Mouse (Mus musculus) hindbrain, embryonic 15.5 days (tissue): ENCODE measurements around the gene Gm4491. TPM values are rescaled to one million over a fixed set of nuclear protein-coding genes. Genes with fewer than 3 reads are reported as not detected.

Source experiments
- ATAC-seq: fragments of 200-750 bp; cut with Nextera tagmentation; 2 replicates; pipeline ENCODE4 v1.8.0; 2017; ENCODE audit warnings: low read depth, moderate number of reproducible peaks, moderate TSS enrichment; ENCODE audit not compliant: low FRiP score
- H3K27ac ChIP-seq: fragments of 300-500 bp; sonication (generic); replicated peaks from 2 replicates; pipeline ENCODE4 v1.5.1; 2015; ENCODE audit warnings: mild to moderate bottlenecking, inconsistent platforms
- H3K27me3 ChIP-seq: fragments of 300-500 bp; sonication (generic); 2 replicates; pipeline ENCODE4 v1.6.1; 2015; ENCODE audit warnings: control low read depth, inconsistent platforms
- H3K36me3 ChIP-seq: fragments of 300-500 bp; sonication (generic); 2 replicates; pipeline ENCODE4 v1.6.1; 2015; ENCODE audit warnings: control low read depth, inconsistent platforms
- H3K4me1 ChIP-seq: fragments of 300-500 bp; sonication (generic); replicated peaks from 2 replicates; pipeline ENCODE4 v1.6.1; 2015; ENCODE audit warnings: control low read depth, inconsistent platforms
- H3K4me2 ChIP-seq: fragments of 300-500 bp; sonication (generic); 2 replicates; pipeline ENCODE4 v1.6.1; 2015; ENCODE audit warnings: moderate library complexity, mild to moderate bottlenecking, inconsistent platforms
- H3K4me3 ChIP-seq: fragments of 300-500 bp; sonication (generic); 2 replicates; pipeline ENCODE4 v1.5.1; 2015; ENCODE audit warnings: mild to moderate bottlenecking, inconsistent platforms
- H3K9ac ChIP-seq: fragments of 300-500 bp; sonication (generic); 2 replicates; pipeline ENCODE4 v1.6.1; 2015; ENCODE audit warnings: inconsistent platforms
- H3K9me3 ChIP-seq: fragments of 300-500 bp; sonication (generic); 2 replicates; pipeline ENCODE4 v1.6.1; 2016; ENCODE audit warnings: control low read depth, inconsistent platforms
- WGBS: fragments of 180-500 bp; shearing (Covaris S2); methylation state at CpG from one replicate; pipeline ENCODE4 v1.1.7; 2015; 5-methylcytosine and 5-hydroxymethylcytosine counted together
- polyA plus RNA-seq: library from polyadenylated mRNA; unstranded; fragments of >200 nt; fragmentation: Nextera tagmentation; extraction: Ambion mirVana; gene quantifications from 2 replicates; pipeline ENCODE4 v1.2.1, GENCODE M21; 2015

Gene Gm4491
- 0.26 TPM in 1 of 2 replicates, not detected in the other for polyA plus RNA-seq

DNA sequence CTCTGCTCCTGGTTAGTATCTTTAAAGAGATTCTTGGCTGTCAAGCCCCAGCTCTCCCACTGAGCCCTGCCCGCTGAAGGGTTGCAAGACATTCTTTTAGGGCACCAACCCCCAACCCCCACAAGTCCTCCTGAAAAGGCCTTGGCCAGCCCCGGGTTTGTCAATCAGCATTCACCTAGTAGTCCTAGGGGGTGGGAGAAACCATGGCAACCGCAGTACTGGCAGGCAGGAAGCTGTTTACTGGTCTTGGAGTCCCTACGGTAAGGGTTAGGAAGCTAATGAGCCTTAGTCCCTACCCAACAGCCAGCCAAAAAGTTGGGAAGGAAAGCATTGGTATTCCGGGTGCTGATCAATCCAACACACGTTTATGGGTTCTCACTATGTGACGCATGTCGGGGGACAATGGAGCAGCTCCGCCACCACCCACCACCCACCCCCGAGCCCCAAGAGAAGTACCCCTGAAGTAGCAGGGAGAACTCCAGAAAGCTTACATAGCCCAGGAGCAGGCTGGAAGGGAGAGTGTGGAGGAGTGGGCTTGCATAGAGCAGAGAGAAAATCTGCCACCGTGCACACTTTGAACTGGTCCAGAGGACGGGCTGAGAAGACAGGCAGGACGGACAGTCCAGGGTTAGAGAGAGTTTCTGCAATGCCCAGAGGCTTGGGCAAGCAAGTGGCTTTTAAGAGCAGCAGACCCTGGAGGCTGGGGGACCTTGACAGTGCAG lies at the start of gene Gm4491:
Gene Gm4491 (minus strand): TSS at position 61 of the 722 bp plus-strand sequence.
- H3K27ac ChIP-seq = peak within 1 kb of the TSS; percentile 61
- H3K4me2 ChIP-seq = peak within 1 kb of the TSS; percentile 42
- H3K36me3 ChIP-seq = no peaks in the 10 kb centered on the region
- H3K27me3 ChIP-seq = no peaks in the 10 kb centered on the region
- no peaks in the 10 kb centered on the region for H3K9me3 ChIP-seq
- peak; percentile 94 for ATAC-seq
- 9% methylated on average over 13 of the region's 13 CpGs for WGBS
- H3K4me3 ChIP-seq = no peak within 1 kb of the TSS
- H3K9ac ChIP-seq = no peak within 1 kb of the TSS
- peaks cover 8% of the 10 kb centered on the region for H3K4me1 ChIP-seq

DNA sequence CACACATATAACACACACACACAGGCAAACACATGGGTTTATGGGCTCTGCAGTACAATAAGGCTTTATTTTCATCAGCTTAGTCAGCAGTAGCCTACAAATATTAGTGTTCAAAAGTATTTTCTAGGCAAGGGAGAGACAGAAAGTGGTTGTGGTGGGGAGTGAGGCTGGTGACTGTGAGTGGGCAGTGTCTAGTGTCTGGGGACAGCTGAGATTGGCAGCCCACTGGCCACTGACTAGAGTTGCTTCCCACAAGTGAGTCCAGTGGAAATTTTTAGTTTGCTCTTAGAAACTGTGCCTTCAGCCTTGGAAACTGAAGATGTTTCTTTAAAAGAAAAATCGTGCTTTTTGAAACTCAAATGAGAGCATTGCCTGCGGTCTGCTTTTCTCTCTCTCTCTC lies 46.1 kb upstream of the Gm4491 start:
- no peak for ATAC-seq
- H3K9ac ChIP-seq = no peak overlapping the region
- WGBS = 59% methylated on average over 2 of the region's 2 CpGs
- 0 out of 2 replicates have a peak, but pooled peaks cover 4% of the 10 kb centered on the region for H3K4me1 ChIP-seq
- no peaks in the 10 kb centered on the region for H3K36me3 ChIP-seq
- H3K27ac ChIP-seq = peak overlapping the region; percentile 7
- no peak overlapping the region for H3K4me2 ChIP-seq
- H3K27me3 ChIP-seq = no peaks in the 10 kb centered on the region
- H3K4me3 ChIP-seq = no peak overlapping the region
- no peaks in the 10 kb centered on the region for H3K9me3 ChIP-seq

DNA sequence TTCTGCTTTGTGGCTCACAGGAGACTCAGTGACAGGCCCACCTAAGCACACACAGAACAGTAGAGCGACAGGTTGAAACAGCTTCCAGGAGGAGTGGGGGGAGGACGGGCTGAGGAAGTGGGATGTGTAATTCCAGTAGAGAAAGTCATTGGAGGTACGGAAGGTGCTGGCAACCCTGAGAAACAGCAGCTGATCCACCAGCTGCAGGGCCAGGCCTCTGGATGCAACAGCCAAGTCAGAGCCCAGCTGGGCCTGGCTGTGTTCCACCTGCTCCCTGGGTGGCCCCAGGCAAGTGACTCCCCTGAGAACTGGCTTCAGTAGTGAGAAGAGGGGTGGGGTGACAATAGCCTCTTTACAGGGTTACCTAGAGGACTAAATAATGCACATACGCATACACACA lies 45.5 kb upstream of the Gm4491 start:
- H3K4me1 ChIP-seq = 0 out of 2 replicates have a peak, but pooled peaks cover 4% of the 10 kb centered on the region
- no peak overlapping the region for H3K27ac ChIP-seq
- ATAC-seq = peak; percentile 54; the same call in 1 of the 2 replicates
- H3K4me2 ChIP-seq = no peak overlapping the region
- no peaks in the 10 kb centered on the region for H3K36me3 ChIP-seq
- H3K9me3 ChIP-seq = no peaks in the 10 kb centered on the region
- H3K27me3 ChIP-seq = no peaks in the 10 kb centered on the region
- WGBS = 58% methylated on average over 4 of the region's 4 CpGs
- no peak overlapping the region for H3K4me3 ChIP-seq
- no peak overlapping the region for H3K9ac ChIP-seq

DNA sequence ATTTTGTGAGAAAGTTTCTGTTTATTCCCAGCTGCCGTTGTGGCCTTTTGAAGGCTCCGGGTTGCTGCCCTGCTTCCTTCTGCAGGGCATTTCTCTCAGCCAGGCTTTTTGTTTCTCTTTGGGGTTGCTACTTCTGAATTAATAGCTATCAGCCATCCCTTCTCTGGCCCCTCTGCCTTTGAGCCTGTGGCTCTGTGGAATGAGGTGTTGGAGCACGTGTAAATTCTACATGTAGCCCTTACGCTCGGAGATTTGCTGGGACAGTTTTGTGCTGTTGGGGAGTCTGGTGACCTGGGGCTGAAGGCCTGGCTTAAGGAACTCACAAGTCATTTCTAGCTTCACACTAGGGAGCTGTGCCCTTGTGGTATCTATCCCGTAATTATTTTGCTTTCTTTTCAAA lies 39.2 kb upstream of the Gm4491 start:
- Histone ChIP-seq H3K4me3 (no peak overlapping the region), H3K9ac (no peak overlapping the region), H3K4me1 (no peaks in the 10 kb centered on the region), H3K36me3 (no peaks in the 10 kb centered on the region), H3K9me3 (no peaks in the 10 kb centered on the region), H3K4me2 (no peak overlapping the region), H3K27ac (no peak overlapping the region), H3K27me3 (no peaks in the 10 kb centered on the region)
- 52% methylated on average over 6 of the region's 6 CpGs for WGBS
- no peak for ATAC-seq

DNA sequence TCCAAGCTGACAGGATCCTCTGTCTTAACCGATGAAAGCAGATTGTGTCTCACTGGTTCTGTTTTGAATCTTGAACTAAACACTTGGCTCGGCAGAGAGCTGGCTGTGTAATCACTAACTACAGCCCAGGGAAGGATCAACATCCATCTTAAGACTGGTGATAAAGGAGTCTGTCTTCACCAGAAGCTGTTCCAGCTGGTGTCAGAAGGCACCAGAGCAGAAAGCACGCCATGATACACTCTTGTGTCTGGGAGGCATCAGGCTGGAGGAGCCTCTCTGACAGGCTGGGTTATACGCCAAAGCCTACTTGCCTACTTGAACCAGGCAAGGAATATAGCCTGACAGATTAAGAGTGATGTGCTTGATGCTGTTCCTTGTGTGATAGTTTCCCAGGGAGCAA lies 30.1 kb upstream of the Gm4491 start:
- WGBS = 56% methylated on average over 4 of the region's 4 CpGs

DNA sequence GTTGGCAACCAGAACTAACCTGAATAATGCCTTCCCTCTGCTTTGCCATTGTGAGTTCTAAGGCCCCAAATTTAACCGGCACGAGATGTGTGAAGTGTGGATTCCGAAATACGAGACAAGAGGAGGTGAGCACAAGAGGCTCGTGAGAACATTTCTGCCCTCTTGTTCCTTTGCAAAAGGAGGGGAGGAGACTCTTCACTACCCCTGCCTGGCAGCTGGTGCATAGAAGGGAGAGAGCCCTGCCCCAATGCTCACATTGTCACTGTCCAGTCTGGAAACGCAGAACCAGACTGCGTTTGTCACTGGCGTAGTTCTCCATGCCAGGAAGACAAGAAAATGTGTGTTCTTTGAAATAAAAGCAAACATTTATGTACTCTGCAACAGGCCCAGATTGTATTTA lies 19.6 kb upstream of the Gm4491 start:
- H3K4me1 ChIP-seq = peaks cover 14% of the 10 kb centered on the region
- no peak overlapping the region for H3K27ac ChIP-seq
- H3K9ac ChIP-seq = no peak overlapping the region
- H3K4me3 ChIP-seq = no peak overlapping the region
- H3K27me3 ChIP-seq = peaks cover 46% of the 10 kb centered on the region
- WGBS = 29% methylated on average over 8 of the region's 8 CpGs
- no peak overlapping the region for H3K4me2 ChIP-seq
- no peak for ATAC-seq
- no peaks in the 10 kb centered on the region for H3K9me3 ChIP-seq
- no peaks in the 10 kb centered on the region for H3K36me3 ChIP-seq

More for the DNA sequence above, 30.1 kb upstream of the Gm4491 start:
- no peak overlapping the region for H3K4me3 ChIP-seq
- no peaks in the 10 kb centered on the region for H3K36me3 ChIP-seq
- no peak overlapping the region for H3K27ac ChIP-seq
- no peaks in the 10 kb centered on the region for H3K9me3 ChIP-seq
- no peak overlapping the region for H3K4me2 ChIP-seq
- H3K27me3 ChIP-seq = no peaks in the 10 kb centered on the region
- ATAC-seq = peak; percentile 42
- H3K9ac ChIP-seq = no peak overlapping the region
- H3K4me1 ChIP-seq = no peaks in the 10 kb centered on the region

DNA sequence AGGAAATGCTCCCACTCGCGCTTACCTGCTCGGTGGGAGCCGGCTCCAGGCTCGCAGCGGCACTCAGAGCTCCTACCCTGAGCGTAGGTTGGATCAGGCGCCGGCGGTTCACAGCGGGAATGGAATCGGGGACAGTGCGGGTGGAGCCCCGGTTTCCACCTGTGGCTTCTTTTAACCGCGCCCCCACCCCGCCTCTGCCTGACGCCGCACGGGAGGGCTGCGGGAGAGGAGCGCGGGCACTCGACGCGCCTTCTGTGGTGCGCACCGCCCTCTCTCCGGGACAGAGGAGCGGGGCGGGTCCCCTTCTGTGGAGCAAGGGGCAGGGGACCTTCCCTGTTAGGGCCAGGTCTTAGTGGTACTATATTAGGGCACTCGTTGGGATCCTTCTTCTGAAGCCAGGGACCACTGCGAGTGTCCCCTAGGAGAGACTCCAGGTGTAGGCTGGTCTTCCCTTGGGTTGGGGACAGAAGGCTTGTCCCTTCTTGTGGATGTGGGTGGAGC lies 17.5 kb upstream of the Gm4491 start, which contains the start of gene Gjb6:
Gene Gjb6 (minus strand): TSS at position 451 of the 501 bp plus-strand sequence.
- Histone ChIP-seq H3K27me3 (peaks cover 46% of the 10 kb centered on the region), H3K9ac (peak within 1 kb of the TSS; percentile 37), H3K4me1 (peaks cover 14% of the 10 kb centered on the region), H3K27ac (no peak within 1 kb of the TSS), H3K4me2 (peak within 1 kb of the TSS; percentile 90), H3K4me3 (peak within 1 kb of the TSS; percentile 43), H3K36me3 (no peaks in the 10 kb centered on the region), H3K9me3 (no peaks in the 10 kb centered on the region)
- ATAC-seq = peak; percentile 81; the same call in 1 of the 2 replicates
- WGBS = 3% methylated on average over 32 of the region's 33 CpGs

DNA sequence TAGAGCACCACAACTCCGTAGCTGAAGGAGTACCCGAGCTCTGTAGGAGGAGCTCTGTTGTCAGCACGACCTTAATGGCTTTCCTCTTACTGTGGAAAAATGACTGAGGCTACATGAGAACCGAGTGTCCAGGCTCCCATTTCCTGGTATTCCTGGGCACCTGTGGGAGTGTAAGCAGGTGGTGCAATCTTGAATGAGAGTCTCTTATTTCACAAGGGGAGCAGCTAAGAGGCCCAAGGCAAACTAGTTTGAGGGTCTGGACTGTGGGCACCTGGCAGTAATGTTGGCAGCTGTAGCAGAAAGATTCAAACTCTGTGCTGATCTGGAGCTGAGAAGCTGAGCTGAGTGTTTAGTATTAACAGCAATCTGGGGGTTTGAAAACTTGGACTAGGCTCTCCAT lies 11.7 kb upstream of the Gm4491 start:
- Histone ChIP-seq H3K9ac (no peak overlapping the region), H3K4me1 (0 out of 2 replicates have a peak, but pooled peaks cover 2% of the 10 kb centered on the region), H3K9me3 (no peaks in the 10 kb centered on the region), H3K4me3 (no peak overlapping the region), H3K27ac (no peak overlapping the region), H3K4me2 (no peak overlapping the region), H3K36me3 (no peaks in the 10 kb centered on the region), H3K27me3 (peaks cover 12% of the 10 kb centered on the region)
- ATAC-seq = no peak
- 72% methylated on average over 4 of the region's 4 CpGs for WGBS

DNA sequence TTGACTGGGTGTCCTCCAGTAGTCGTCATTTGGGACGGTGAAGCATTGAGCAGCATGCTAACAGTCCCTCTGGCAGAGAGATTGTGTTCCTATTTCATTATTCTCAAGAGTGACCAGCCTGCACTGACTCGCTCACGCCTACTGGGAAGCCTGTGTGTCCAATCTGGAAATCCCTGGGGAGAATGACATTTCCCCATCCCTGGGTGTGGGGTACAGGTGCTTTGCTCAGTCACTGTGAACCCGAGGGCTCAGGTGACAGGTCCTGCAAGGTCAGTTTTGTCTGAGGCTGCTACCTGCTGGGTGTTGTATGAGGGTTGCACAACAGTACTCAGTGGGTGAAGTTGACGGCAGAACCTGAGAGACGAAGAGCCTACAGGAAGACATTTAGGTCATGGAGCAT lies 6.6 kb upstream of the Gm4491 start:
- no peaks in the 10 kb centered on the region for H3K27me3 ChIP-seq
- no peak overlapping the region for H3K4me3 ChIP-seq
- 86% methylated on average over 7 of the region's 7 CpGs for whole genome bisulfite sequencing
- no peaks in the 10 kb centered on the region for H3K36me3 ChIP-seq
- no peak overlapping the region for H3K4me2 ChIP-seq
- no peaks in the 10 kb centered on the region for H3K4me1 ChIP-seq
- H3K27ac ChIP-seq = no peak overlapping the region
- no peak overlapping the region for H3K9ac ChIP-seq
- no peaks in the 10 kb centered on the region for H3K9me3 ChIP-seq
- ATAC-seq = no peak

DNA sequence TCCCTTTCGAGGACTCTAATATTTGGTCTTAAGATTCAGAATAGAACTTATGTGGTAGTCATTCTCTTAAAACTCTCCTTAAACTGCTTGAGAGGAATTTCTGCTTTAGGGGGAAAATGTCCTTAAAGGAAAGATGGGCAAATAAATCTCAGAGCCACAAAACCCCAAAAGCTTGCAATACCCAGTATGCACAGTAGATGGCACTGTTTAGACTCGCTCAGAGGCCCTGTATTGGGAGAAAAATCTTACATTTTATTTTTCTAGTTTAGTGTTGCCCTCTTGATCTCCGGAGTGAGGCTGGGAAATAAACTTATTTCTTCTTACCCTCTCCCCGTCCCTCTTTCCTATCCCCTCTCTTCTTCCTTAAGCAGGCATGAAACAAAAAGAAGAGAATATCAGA lies 6.5 kb downstream of the Gm4491 start:
- no peaks in the 10 kb centered on the region for H3K36me3 ChIP-seq
- WGBS = 13% methylated on average over 4 of the region's 4 CpGs
- no peaks in the 10 kb centered on the region for H3K9me3 ChIP-seq
- no peak overlapping the region for H3K27ac ChIP-seq
- H3K9ac ChIP-seq = no peak overlapping the region
- H3K4me2 ChIP-seq = no peak overlapping the region
- peaks cover 8% of the 10 kb centered on the region for H3K4me1 ChIP-seq
- peaks cover 42% of the 10 kb centered on the region for H3K27me3 ChIP-seq
- ATAC-seq = no peak
- no peak overlapping the region for H3K4me3 ChIP-seq

DNA sequence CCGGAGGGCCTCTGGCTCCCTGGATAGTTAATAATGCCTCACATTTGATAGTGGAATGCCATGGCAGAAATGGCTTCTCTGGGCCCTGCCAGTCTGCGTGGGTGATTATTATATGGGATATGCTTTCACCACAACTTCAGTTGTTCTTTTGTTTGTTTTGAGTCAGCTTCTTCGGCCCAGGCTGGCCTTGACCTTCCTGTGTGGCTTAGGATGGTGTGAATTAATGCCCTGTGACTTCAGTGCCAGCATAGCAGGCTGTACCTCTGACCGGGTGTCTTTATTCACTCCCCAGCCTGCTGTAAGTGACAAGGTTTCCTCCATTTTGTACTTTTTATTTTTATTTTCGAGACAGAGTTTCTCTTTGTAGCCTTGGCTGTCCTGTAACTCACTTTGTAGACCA lies 7.8 kb downstream of the Gm4491 start:
- H3K36me3 ChIP-seq = no peaks in the 10 kb centered on the region
- no peak overlapping the region for H3K9ac ChIP-seq
- no peak overlapping the region for H3K27ac ChIP-seq
- no peaks in the 10 kb centered on the region for H3K9me3 ChIP-seq
- H3K27me3 ChIP-seq = peaks cover 55% of the 10 kb centered on the region
- no peak overlapping the region for H3K4me3 ChIP-seq
- no peak for ATAC-seq
- H3K4me1 ChIP-seq = peaks cover 17% of the 10 kb centered on the region
- WGBS = 70% methylated on average over 5 of the region's 5 CpGs
- H3K4me2 ChIP-seq = no peak overlapping the region

DNA sequence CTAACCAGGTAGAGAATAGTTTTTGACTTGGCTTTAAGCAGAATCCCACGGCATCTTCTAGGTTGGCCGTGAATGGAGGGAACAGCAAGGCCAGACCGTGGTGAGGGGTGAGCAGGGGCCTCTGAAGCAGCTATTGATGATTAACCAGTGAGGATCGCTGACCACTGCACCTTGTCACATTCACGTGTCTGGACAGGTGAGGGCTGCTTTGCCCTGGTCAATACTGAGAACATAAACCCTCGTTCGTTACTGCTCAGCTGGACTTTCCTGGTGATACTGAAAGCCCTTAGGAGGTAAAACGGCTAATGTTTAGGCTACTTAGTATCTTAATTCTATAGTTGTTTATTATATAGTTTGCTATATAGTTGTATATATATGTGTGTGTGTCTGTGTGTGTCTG lies 8.6 kb downstream of the Gm4491 start:
- no peak overlapping the region for H3K4me2 ChIP-seq
- ATAC-seq = no peak
- H3K27me3 ChIP-seq = peaks cover 62% of the 10 kb centered on the region
- H3K4me3 ChIP-seq = no peak overlapping the region
- no peaks in the 10 kb centered on the region for H3K9me3 ChIP-seq
- H3K36me3 ChIP-seq = no peaks in the 10 kb centered on the region
- no peak overlapping the region for H3K9ac ChIP-seq
- 78% methylated on average over 8 of the region's 8 CpGs for WGBS
- no peak overlapping the region for H3K27ac ChIP-seq
- H3K4me1 ChIP-seq = peaks cover 17% of the 10 kb centered on the region
